Mouse (Mus musculus): ENCODE results near the gene Tomm5. TPM values are rescaled to one million over a fixed set of nuclear protein-coding genes. Genes with fewer than 3 reads are reported as not detected.

Tomm5 gene
- polyA plus RNA-seq (2014; fragmentation: Nextera tagmentation; extraction: Ambion mirVana) = 247 and 250 TPM in 2 replicates

DNA sequence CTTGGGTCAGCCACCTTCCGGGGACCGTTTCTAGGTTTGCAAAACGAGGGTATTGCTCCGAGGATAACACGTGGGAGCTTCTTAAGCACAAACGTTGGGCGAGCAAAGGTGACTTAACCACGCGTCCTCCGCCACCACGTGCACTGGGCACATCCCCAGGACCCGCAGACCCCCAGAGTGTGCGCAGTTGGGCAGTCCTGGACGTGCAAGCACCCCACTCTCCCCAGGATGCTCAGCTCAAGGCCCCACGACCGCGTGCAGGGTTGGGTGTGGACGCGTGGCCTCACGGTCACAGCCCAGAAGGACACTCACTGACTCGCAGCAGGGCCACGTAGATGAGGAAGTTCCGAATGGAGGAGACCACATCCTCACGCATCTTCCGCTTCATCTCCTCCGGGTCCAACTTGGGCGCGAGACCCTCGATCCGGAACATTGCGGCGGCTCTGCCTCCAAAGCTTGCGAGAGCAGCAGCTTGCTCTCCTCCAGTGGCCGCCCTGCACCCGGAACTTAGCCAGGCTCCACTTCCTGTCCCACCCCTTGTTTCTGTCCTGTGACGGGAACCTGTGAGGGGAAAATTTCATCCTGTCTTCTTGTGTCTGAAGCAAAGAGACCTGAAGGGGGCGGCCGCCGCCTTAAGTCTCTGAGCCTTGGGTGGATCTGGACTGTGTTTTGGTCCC, at the start of gene Tomm5:
Tomm5 (minus strand) TSS at position 514 of the 677 bp plus-strand sequence.
- Histone ChIP-seq H3K9me3 (ENCODE audit: control insufficient read depth, low read length) (no peaks in the 10 kb centered on the region), H3K4me3 (ENCODE audit: control insufficient read depth in 1 of 2, insufficient read depth in 1 of 2, low read depth in 1 of 2, low read length in 2 of 2) (peak within 1 kb of the TSS; percentile 76 to 88), H3K27ac (replicated peaks in 1 of 2; ENCODE audit: control insufficient read depth in 1 of 2, insufficient read depth in 1 of 2, low read depth in 2 of 2, low read length in 2 of 2) (peak within 1 kb of the TSS; percentile 70 to 76), H3K4me1 (ENCODE audit: control insufficient read depth in 2 of 2, insufficient read depth in 2 of 2, low read length in 2 of 2) (peaks cover 4 to 13% of the 10 kb centered on the region in 2 experiments), H3K36me3 (ENCODE audit: control insufficient read depth, insufficient read depth, low read length) (peaks cover 34% of the 10 kb centered on the region), H3K4me2 (ENCODE audit: low read length) (peak within 1 kb of the TSS; percentile 88), H3K9ac (ENCODE audit: low read length) (peak within 1 kb of the TSS; percentile 98), H3K27me3 (ENCODE audit: control insufficient read depth, insufficient read depth, low read length) (no peaks in the 10 kb centered on the region)
- WGBS = under 1% methylated on average over 39 of the region's 39 CpGs
- peak; percentile 90 for ATAC-seq (ENCODE audit: insufficient number of reproducible peaks, insufficient read depth, low FRiP score, low read depth)

DNA sequence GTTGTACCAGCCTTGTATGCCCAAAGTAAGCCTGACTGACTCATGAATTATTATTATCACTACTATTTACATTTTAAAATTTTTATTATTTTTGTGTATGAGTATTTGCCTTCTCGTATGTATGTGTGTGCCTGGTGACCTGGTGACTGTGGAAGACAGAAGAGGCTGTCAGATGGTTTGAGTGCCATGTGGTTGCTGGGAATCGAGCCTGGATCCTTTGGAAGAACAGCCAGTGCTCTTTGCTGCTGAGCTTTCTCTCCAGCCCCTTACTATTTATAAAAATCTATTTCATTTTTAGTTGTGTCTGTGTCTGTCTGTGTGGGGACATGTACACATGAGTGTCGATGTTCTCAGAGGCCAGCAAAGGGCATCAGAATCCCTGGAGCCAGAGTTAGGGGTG, 48.5 kb upstream of the Tomm5 start:
- Histone ChIP-seq H3K27ac (replicated peaks in 1 of 2; ENCODE audit: control insufficient read depth in 1 of 2, insufficient read depth in 1 of 2, low read depth in 2 of 2, low read length in 2 of 2) (no peak overlapping the region), H3K36me3 (ENCODE audit: control insufficient read depth, insufficient read depth, low read length) (no peaks in the 10 kb centered on the region), H3K4me1 (ENCODE audit: control insufficient read depth in 2 of 2, insufficient read depth in 2 of 2, low read length in 2 of 2) (peaks cover 6 to 8% of the 10 kb centered on the region in 2 experiments; a peak in 3 of 4 replicates), H3K27me3 (ENCODE audit: control insufficient read depth, insufficient read depth, low read length) (no peaks in the 10 kb centered on the region), H3K4me2 (ENCODE audit: low read length) (no peak overlapping the region), H3K4me3 (ENCODE audit: control insufficient read depth in 1 of 2, insufficient read depth in 1 of 2, low read depth in 1 of 2, low read length in 2 of 2) (no peak overlapping the region), H3K9ac (ENCODE audit: low read length) (no peak overlapping the region), H3K9me3 (ENCODE audit: control insufficient read depth, low read length) (no peaks in the 10 kb centered on the region)
- WGBS = 66% methylated on average over 3 of the region's 3 CpGs
- ATAC-seq (ENCODE audit: insufficient number of reproducible peaks, insufficient read depth, low FRiP score, low read depth) = no peak

DNA sequence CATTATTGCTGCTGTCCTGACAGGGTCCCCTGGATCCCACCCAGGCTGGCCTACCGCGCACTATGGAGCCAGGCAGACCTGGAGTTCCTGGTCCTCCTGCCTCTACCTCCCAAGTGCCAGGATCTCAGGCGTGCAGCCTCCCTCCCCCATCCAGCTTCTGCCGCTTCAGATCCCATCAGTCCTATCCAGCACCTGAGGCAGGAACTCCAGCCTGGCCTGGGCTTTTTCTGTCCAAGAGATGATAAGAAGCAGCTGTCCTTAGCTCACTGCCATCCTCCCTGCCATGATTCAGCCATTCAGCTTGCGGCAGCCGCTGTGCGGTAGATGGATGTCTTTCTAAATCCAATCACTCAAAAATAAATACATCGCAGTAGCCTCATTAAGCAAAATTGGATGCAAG, 35.1 kb upstream of the Tomm5 start:
- Histone ChIP-seq H3K27me3 (ENCODE audit: control insufficient read depth, insufficient read depth, low read length) (no peaks in the 10 kb centered on the region), H3K9ac (ENCODE audit: low read length) (no peak overlapping the region)
- no peak for ATAC-seq (ENCODE audit: insufficient number of reproducible peaks, insufficient read depth, low FRiP score, low read depth)

DNA sequence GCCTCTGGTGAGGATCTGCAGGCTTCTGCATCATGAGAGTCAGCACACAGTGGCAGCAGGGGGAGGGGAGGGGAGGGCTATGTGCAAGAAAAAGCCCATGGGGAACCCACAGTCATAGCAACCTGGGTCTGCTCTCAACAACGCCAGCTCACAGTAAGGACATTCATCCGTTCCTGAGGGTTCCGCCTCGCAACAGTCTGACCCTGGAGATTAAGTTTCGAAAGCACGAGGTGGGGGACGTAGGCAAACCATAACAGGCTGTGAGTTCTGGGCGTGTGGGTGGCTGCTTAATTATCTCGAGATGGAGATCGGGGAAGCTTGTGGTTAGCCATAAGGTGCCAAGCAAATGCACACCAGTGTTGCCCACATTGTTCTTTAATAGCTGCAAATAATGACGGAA, 34.5 kb upstream of the Tomm5 start:
- H3K4me2 ChIP-seq (ENCODE audit: low read length) = no peak overlapping the region
- H3K9ac ChIP-seq (ENCODE audit: low read length) = no peak overlapping the region
- H3K27ac ChIP-seq (replicated peaks in 1 of 2; ENCODE audit: control insufficient read depth in 1 of 2, insufficient read depth in 1 of 2, low read depth in 2 of 2, low read length in 2 of 2) = no peak overlapping the region
- no peaks in the 10 kb centered on the region for H3K36me3 ChIP-seq (ENCODE audit: control insufficient read depth, insufficient read depth, low read length)
- peaks cover 3% of the 10 kb centered on the region in 2 experiments; a peak in 2 of 4 replicates for H3K4me1 ChIP-seq (ENCODE audit: control insufficient read depth in 2 of 2, insufficient read depth in 2 of 2, low read length in 2 of 2)
- ATAC-seq (ENCODE audit: insufficient number of reproducible peaks, insufficient read depth, low FRiP score, low read depth) = no peak
- no peaks in the 10 kb centered on the region for H3K9me3 ChIP-seq (ENCODE audit: control insufficient read depth, low read length)
- H3K4me3 ChIP-seq (ENCODE audit: control insufficient read depth in 1 of 2, insufficient read depth in 1 of 2, low read depth in 1 of 2, low read length in 2 of 2) = no peak overlapping the region
- no peaks in the 10 kb centered on the region for H3K27me3 ChIP-seq (ENCODE audit: control insufficient read depth, insufficient read depth, low read length)
- 38% methylated on average over 11 of the region's 11 CpGs for WGBS

More for the DNA sequence above, 35.1 kb upstream of the Tomm5 start:
- Histone ChIP-seq H3K9me3 (ENCODE audit: control insufficient read depth, low read length) (no peaks in the 10 kb centered on the region), H3K36me3 (ENCODE audit: control insufficient read depth, insufficient read depth, low read length) (no peaks in the 10 kb centered on the region), H3K4me3 (ENCODE audit: control insufficient read depth in 1 of 2, insufficient read depth in 1 of 2, low read depth in 1 of 2, low read length in 2 of 2) (no peak overlapping the region), H3K4me2 (ENCODE audit: low read length) (no peak overlapping the region), H3K27ac (replicated peaks in 1 of 2; ENCODE audit: control insufficient read depth in 1 of 2, insufficient read depth in 1 of 2, low read depth in 2 of 2, low read length in 2 of 2) (no peak overlapping the region), H3K4me1 (ENCODE audit: control insufficient read depth in 2 of 2, insufficient read depth in 2 of 2, low read length in 2 of 2) (peaks cover 3% of the 10 kb centered on the region in 2 experiments; a peak in 2 of 4 replicates)
- WGBS = 59% methylated on average over 8 of the region's 8 CpGs

DNA sequence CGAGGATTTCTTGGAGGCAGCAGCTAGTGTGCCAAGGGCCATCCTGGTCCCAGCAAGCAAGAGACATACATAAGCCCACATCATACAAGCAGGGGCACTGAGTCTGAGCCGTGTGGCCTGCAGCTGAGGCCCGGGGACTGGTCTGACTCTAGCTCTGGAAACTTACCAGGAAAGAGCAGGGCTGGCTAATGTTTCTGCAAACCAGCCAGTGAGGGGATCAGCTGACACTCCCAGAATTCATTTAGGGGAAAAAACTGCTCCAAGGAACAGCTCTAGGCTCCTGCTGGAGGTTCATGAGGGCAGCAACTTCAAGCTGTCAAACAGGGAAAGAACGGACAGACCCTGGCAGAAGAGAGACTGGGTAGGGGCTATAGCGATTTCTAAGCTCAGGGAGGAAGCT, 33.9 kb upstream of the Tomm5 start:
- no peaks in the 10 kb centered on the region for H3K9me3 ChIP-seq (ENCODE audit: control insufficient read depth, low read length)
- 62% methylated on average over 5 of the region's 5 CpGs for WGBS
- no peak overlapping the region for H3K4me2 ChIP-seq (ENCODE audit: low read length)
- no peaks in the 10 kb centered on the region for H3K36me3 ChIP-seq (ENCODE audit: control insufficient read depth, insufficient read depth, low read length)
- H3K4me3 ChIP-seq (ENCODE audit: control insufficient read depth in 1 of 2, insufficient read depth in 1 of 2, low read depth in 1 of 2, low read length in 2 of 2) = no peak overlapping the region
- H3K4me1 ChIP-seq (ENCODE audit: control insufficient read depth in 2 of 2, insufficient read depth in 2 of 2, low read length in 2 of 2) = peaks cover 3% of the 10 kb centered on the region in 2 experiments; a peak in 2 of 4 replicates
- H3K9ac ChIP-seq (ENCODE audit: low read length) = no peak overlapping the region
- no peak overlapping the region for H3K27ac ChIP-seq (replicated peaks in 1 of 2; ENCODE audit: control insufficient read depth in 1 of 2, insufficient read depth in 1 of 2, low read depth in 2 of 2, low read length in 2 of 2)
- no peaks in the 10 kb centered on the region for H3K27me3 ChIP-seq (ENCODE audit: control insufficient read depth, insufficient read depth, low read length)
- no peak for ATAC-seq (ENCODE audit: insufficient number of reproducible peaks, insufficient read depth, low FRiP score, low read depth)

DNA sequence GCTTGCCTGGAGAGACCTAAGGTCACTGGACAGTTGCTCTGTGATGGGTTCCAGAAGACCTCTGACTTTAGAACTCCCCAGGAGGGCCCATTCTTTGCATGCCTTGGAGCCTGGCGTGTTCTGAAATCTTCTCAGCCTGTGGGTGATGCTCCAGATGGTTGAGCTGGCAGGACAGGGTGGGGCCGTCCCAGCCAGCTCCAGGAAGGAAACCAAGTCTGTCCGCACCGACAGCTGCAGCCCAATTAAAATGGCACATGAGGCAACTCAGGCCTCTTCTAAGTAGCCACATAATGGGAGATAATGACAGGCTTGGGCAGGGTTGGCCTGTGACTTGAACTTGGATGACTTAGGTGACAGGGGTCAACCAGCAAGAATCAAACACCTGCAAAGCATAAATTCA, 29.7 kb upstream of the Tomm5 start:
- H3K4me1 ChIP-seq (ENCODE audit: control insufficient read depth in 2 of 2, insufficient read depth in 2 of 2, low read length in 2 of 2) = peaks cover 0 to 8% of the 10 kb centered on the region in 2 experiments; a peak in 3 of 4 replicates
- H3K27me3 ChIP-seq (ENCODE audit: control insufficient read depth, insufficient read depth, low read length) = no peaks in the 10 kb centered on the region
- no peak overlapping the region for H3K27ac ChIP-seq (replicated peaks in 1 of 2; ENCODE audit: control insufficient read depth in 1 of 2, insufficient read depth in 1 of 2, low read depth in 2 of 2, low read length in 2 of 2)
- no peak overlapping the region for H3K9ac ChIP-seq (ENCODE audit: low read length)
- H3K9me3 ChIP-seq (ENCODE audit: control insufficient read depth, low read length) = no peaks in the 10 kb centered on the region
- H3K4me2 ChIP-seq (ENCODE audit: low read length) = no peak overlapping the region
- ATAC-seq (ENCODE audit: insufficient number of reproducible peaks, insufficient read depth, low FRiP score, low read depth) = no peak
- no peak overlapping the region for H3K4me3 ChIP-seq (ENCODE audit: control insufficient read depth in 1 of 2, insufficient read depth in 1 of 2, low read depth in 1 of 2, low read length in 2 of 2)
- H3K36me3 ChIP-seq (ENCODE audit: control insufficient read depth, insufficient read depth, low read length) = no peaks in the 10 kb centered on the region
- WGBS = 36% methylated on average over 4 of the region's 4 CpGs

DNA sequence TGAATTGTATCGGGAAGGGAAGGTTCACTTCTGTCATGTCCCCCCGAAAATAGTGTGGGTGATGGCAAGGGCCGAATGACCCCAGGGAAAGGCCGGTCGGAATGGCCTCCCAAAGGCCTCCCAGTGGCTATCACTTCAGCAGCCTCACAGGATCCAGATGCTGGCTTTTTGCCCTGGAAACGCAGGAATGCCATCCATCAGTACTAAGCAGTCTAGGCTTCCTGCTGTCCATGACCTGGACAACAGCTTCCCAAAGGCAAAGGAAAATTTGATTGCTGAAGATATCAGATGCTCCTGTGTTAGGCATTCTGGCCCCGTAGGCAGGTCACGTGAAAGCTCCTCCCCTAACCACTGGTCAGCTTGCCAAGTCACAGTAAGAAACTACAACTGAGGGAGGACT, 26.6 kb upstream of the Tomm5 start:
- Histone ChIP-seq H3K4me3 (ENCODE audit: control insufficient read depth in 1 of 2, insufficient read depth in 1 of 2, low read depth in 1 of 2, low read length in 2 of 2) (no peak overlapping the region), H3K36me3 (ENCODE audit: control insufficient read depth, insufficient read depth, low read length) (no peaks in the 10 kb centered on the region), H3K27ac (replicated peaks in 1 of 2; ENCODE audit: control insufficient read depth in 1 of 2, insufficient read depth in 1 of 2, low read depth in 2 of 2, low read length in 2 of 2) (no peak overlapping the region), H3K27me3 (ENCODE audit: control insufficient read depth, insufficient read depth, low read length) (no peaks in the 10 kb centered on the region), H3K9me3 (ENCODE audit: control insufficient read depth, low read length) (no peaks in the 10 kb centered on the region), H3K4me2 (ENCODE audit: low read length) (no peak overlapping the region), H3K9ac (ENCODE audit: low read length) (no peak overlapping the region), H3K4me1 (ENCODE audit: control insufficient read depth in 2 of 2, insufficient read depth in 2 of 2, low read length in 2 of 2) (peaks cover 0 to 10% of the 10 kb centered on the region in 2 experiments; a peak in 2 of 4 replicates)
- ATAC-seq (ENCODE audit: insufficient number of reproducible peaks, insufficient read depth, low FRiP score, low read depth) = no peak
- 65% methylated on average over 8 of the region's 8 CpGs for WGBS

DNA sequence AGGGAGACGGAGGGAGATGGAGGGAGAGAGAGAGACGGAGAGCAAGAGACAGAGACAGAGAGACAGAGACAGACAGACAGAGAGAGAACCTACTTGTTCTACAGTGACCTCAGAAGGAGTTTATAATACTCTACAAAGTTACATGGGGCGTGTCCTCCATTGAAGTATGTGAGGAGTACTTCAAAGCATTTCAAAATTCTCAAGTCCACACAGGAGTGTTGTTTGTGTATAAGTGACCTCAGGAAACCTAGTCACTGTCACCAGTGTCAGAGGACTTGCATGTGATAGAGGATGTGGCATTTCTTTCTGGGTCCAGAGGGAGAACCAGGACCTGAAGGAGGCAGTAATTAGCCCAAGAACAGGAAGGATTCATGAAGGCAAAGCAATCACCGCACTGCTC, 23.1 kb upstream of the Tomm5 start:
- no peak overlapping the region for H3K27ac ChIP-seq (replicated peaks in 1 of 2; ENCODE audit: control insufficient read depth in 1 of 2, insufficient read depth in 1 of 2, low read depth in 2 of 2, low read length in 2 of 2)
- no peak overlapping the region for H3K9ac ChIP-seq (ENCODE audit: low read length)
- no peaks in the 10 kb centered on the region for H3K36me3 ChIP-seq (ENCODE audit: control insufficient read depth, insufficient read depth, low read length)
- 63% methylated on average over 4 of the region's 4 CpGs for WGBS
- no peaks in the 10 kb centered on the region for H3K27me3 ChIP-seq (ENCODE audit: control insufficient read depth, insufficient read depth, low read length)
- H3K4me3 ChIP-seq (ENCODE audit: control insufficient read depth in 1 of 2, insufficient read depth in 1 of 2, low read depth in 1 of 2, low read length in 2 of 2) = no peak overlapping the region
- H3K4me1 ChIP-seq (ENCODE audit: control insufficient read depth in 2 of 2, insufficient read depth in 2 of 2, low read length in 2 of 2) = peaks cover 0 to 10% of the 10 kb centered on the region in 2 experiments; a peak in 2 of 4 replicates
- ATAC-seq (ENCODE audit: insufficient number of reproducible peaks, insufficient read depth, low FRiP score, low read depth) = no peak
- no peak overlapping the region for H3K4me2 ChIP-seq (ENCODE audit: low read length)
- H3K9me3 ChIP-seq (ENCODE audit: control insufficient read depth, low read length) = no peaks in the 10 kb centered on the region
